Mouse (Mus musculus): ENCODE data around the gene Nova1.

- TF ChIP-seq CTCF (IDR thresholded peaks at IDR 0.05; ENCODE audit: borderline replicate concordance, insufficient read depth, low read depth, low read length) (no peak), POLR2A (IDR thresholded peaks at IDR 0.05; ENCODE audit: borderline replicate concordance, insufficient read depth, low read length) (no peak)
Measured at GRCm38 (mm10) chr12:46700202-46700601, 118.5 kb downstream of the Nova1 start.
